Mouse (Mus musculus): Measurements from ENCODE around the gene Esp18. TPM values are rescaled to one million over a fixed set of nuclear protein-coding genes. Genes with fewer than 3 reads are reported as not detected.

Gene Esp18
- not detected in 2 replicates for polyA plus RNA-seq (2014; fragmentation: Nextera tagmentation; extraction: Ambion mirVana)

DNA sequence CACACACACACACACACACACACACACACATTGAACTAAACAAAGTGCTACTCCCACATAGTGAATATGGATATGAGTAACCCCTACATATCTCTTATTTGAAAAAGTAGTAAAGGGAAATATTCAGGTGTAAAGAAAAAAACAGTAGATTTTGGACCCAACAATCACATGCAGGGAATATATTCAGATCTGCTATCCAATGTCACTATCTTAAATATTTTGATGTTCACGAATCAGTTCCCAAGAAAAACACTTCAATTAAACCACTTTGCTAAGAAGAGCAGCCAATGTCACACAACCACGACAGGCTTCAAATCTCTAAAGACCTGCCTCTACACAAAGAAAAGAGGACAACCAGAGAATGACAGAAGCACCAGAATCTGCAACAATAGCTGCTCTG lies at the start of gene Esp18:
Gene Esp18, plus strand, starts transcription at position 301 of the 400 bp plus-strand sequence.
- no peak within 1 kb of the TSS for H3K27ac ChIP-seq (ENCODE audit: low read depth, low read length)
- ATAC-seq (replicated peaks; ENCODE audit: low FRiP score) (no peak), DNase-seq (ENCODE audit: low spot score) (no peak)
- H3K4me2 ChIP-seq = no peak within 1 kb of the TSS
- no peak within 1 kb of the TSS for H3K4me3 ChIP-seq (ENCODE audit: low read depth, low read length)
- no peaks in the 10 kb centered on the region for H3K9me3 ChIP-seq (ENCODE audit: control insufficient read depth, low read length)
- H3K27me3 ChIP-seq (replicated peaks; ENCODE audit: control insufficient read depth, insufficient read depth, low read length) = no peaks in the 10 kb centered on the region
- no peaks in the 10 kb centered on the region for H3K36me3 ChIP-seq (ENCODE audit: control insufficient read depth, insufficient read depth, low read length)
- H3K9ac ChIP-seq (ENCODE audit: low read depth, low read length) = no peak within 1 kb of the TSS
- no peaks in the 10 kb centered on the region for H3K4me1 ChIP-seq (replicated peaks; ENCODE audit: control insufficient read depth, insufficient read depth, low read length)
- 64% methylated on average over 2 of the region's 2 CpGs for WGBS

DNA sequence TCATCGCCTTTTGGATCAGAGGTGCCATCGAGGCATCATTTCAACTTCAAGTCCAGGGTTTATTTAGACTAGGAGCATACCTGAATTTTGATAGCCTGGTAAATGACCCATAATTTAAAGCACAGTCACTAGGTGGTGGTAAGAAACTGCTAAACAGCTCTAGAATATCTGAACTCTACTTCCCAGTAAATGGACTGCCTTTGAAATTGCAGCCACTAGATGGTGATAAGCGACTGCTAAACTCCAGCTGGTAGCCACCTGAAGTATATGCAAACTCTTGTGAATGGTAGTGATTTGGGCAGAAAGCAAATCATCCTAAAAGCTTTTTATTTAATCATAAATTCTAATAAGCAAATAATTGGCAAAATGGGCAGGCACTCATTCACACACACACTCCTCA lies 42.8 kb upstream of the Esp18 start:
- ATAC-seq (replicated peaks; ENCODE audit: low FRiP score) (no peak), DNase-seq (ENCODE audit: low spot score) (no peak)
- H3K4me1 ChIP-seq (replicated peaks; ENCODE audit: control insufficient read depth, insufficient read depth, low read length) = no peaks in the 10 kb centered on the region
- no peaks in the 10 kb centered on the region for H3K27me3 ChIP-seq (replicated peaks; ENCODE audit: control insufficient read depth, insufficient read depth, low read length)
- no peak overlapping the region for H3K4me2 ChIP-seq
- 61% methylated on average over 3 of the region's 3 CpGs for WGBS
- H3K9ac ChIP-seq (ENCODE audit: low read depth, low read length) = no peak overlapping the region
- H3K4me3 ChIP-seq (ENCODE audit: low read depth, low read length) = no peak overlapping the region
- H3K36me3 ChIP-seq (ENCODE audit: control insufficient read depth, insufficient read depth, low read length) = no peaks in the 10 kb centered on the region
- H3K9me3 ChIP-seq (ENCODE audit: control insufficient read depth, low read length) = no peaks in the 10 kb centered on the region; the same call in 1 of the 2 replicates
- no peak overlapping the region for H3K27ac ChIP-seq (ENCODE audit: low read depth, low read length)

Small RNAs within 50 kb of the gene (microRNA-seq; reads per million reads assigned to microRNA genes)
- not detected for gene Gm26429 (ENCODE audit: borderline number of aligned reads)

Other genes starting within 250 kb of the Esp18 start
- gene Esp16, start 129.8 kb downstream of the Esp18 start, polyA plus RNA-seq (2014; fragmentation: Nextera tagmentation; extraction: Ambion mirVana) = not detected in 2 replicates
- not detected in 2 replicates for gene Esp15, start 234.6 kb downstream of the Esp18 start, polyA plus RNA-seq (2014; fragmentation: Nextera tagmentation; extraction: Ambion mirVana)